Mouse (Mus musculus) kidney, postnatal 0 days (tissue): Measurements from ENCODE around the gene Cep170b. TPM values are rescaled to one million over a fixed set of nuclear protein-coding genes. Genes with fewer than 3 reads are reported as not detected.
A peak's percentile ranks its signal among the peaks of the same experiment; 100 is the strongest.

Experiments
- ATAC-seq: fragments of 200-750 bp; cut with Nextera tagmentation; replicated peaks from 2 replicates; pipeline ENCODE4 v1.8.0; 2017; ENCODE audit warnings: low read depth, moderate number of reproducible peaks, moderate TSS enrichment, moderate library complexity; ENCODE audit not compliant: low FRiP score
- DNase-seq: peaks from one replicate; pipeline ENCODE4 v3.0.0-alpha.2; 2016; ENCODE audit warnings: low spot score
- H3K27ac ChIP-seq: fragments of 300-500 bp; sonication (generic); 2 replicates; pipeline ENCODE4 v1.5.1; 2014; ENCODE audit warnings: mild to moderate bottlenecking
- H3K27me3 ChIP-seq: fragments of 300-500 bp; sonication (generic); 2 replicates; pipeline ENCODE4 v1.6.1; 2014; ENCODE audit warnings: low read length, mixed read lengths; ENCODE audit not compliant: insufficient read depth
- H3K36me3 ChIP-seq: fragments of 300-500 bp; sonication (generic); 2 replicates; pipeline ENCODE4 v1.6.1; 2014; ENCODE audit warnings: low read length, mixed read lengths; ENCODE audit not compliant: insufficient read depth
- H3K4me1 ChIP-seq: fragments of 300-500 bp; sonication (generic); replicated peaks from 2 replicates; pipeline ENCODE4 v1.6.1; 2014; ENCODE audit warnings: antibody characterized with exemption, low read length, mixed read lengths; ENCODE audit not compliant: insufficient read depth
- H3K4me2 ChIP-seq: fragments of 300-500 bp; sonication (generic); 2 replicates; pipeline ENCODE4 v1.6.1; 2014; ENCODE audit warnings: mild to moderate bottlenecking, low read length, moderate library complexity, mixed read lengths
- H3K4me3 ChIP-seq: fragments of 300-500 bp; sonication (generic); replicated peaks from 2 replicates; pipeline ENCODE4 v1.5.1; 2014; ENCODE audit warnings: low read depth, low read length
- H3K9ac ChIP-seq: fragments of 300-500 bp; sonication (generic); 2 replicates; pipeline ENCODE4 v1.6.1; 2014; ENCODE audit warnings: low read depth, low read length
- H3K9me3 ChIP-seq: fragments of 300-500 bp; sonication (generic); replicated peaks from 2 replicates; pipeline ENCODE4 v1.6.1; 2016; ENCODE audit warnings: low read length, inconsistent platforms, mixed read lengths
- CTCF ChIP-seq: IDR thresholded peaks from 2 replicates; pipeline ENCODE4 v1.5.1; 2016; ENCODE audit warnings: antibody characterized with exemption, low read depth, mild to moderate bottlenecking, moderate library complexity
- WGBS: fragments of 180-500 bp; shearing (Covaris S2); extraction: QIAGEN DNeasy Blood & Tissue Kit; methylation state at CpG from one replicate; pipeline ENCODE4 v1.1.7; 2014; 5-methylcytosine and 5-hydroxymethylcytosine counted together
- polyA plus RNA-seq: library from polyadenylated mRNA; unstranded; fragments of >200 nt; fragmentation: Nextera tagmentation; extraction: Ambion mirVana; gene quantifications from 2 replicates; pipeline ENCODE4 v1.2.1, GENCODE M21; 2015

Gene Cep170b
- polyA plus RNA-seq, 1 experiment from 2014 or later = 13.6 TPM

- no peak for ATAC-seq
- H3K4me2 ChIP-seq = peak overlapping the region; percentile 98
- DNase-seq = no peak
- H3K27ac ChIP-seq = no peak overlapping the region
- H3K27me3 ChIP-seq = no peaks in the 10 kb centered on the region
- H3K36me3 ChIP-seq = no peaks in the 10 kb centered on the region; the same call in 1 of the 2 replicates
- H3K4me1 ChIP-seq = peaks cover 9% of the 10 kb centered on the region; the same call in 1 of the 2 replicates
- WGBS = 86% methylated on average over 6 of the region's 6 CpGs
- TF ChIP-seq CTCF = no peak
- peak overlapping the region; percentile 80; the same call in 1 of the 2 replicates for H3K4me3 ChIP-seq
- H3K9ac ChIP-seq = peak overlapping the region; percentile 89; the same call in 1 of the 2 replicates
- no peaks in the 10 kb centered on the region for H3K9me3 ChIP-seq
Observed at GRCm38 (mm10) chr12:112723445-112723844, 3.2 kb downstream of the Cep170b start.

GRCm38 (mm10) chr12:112724077-112724805 lies 4.0 kb downstream of the Cep170b start:
- peak; percentile 78 for DNase-seq
- WGBS = 73% methylated on average over 11 of the region's 11 CpGs
- no peak overlapping the region for H3K4me2 ChIP-seq

GRCm38 (mm10) chr12:112727801-112728200 lies 7.5 kb downstream of the Cep170b start:
- DNase-seq (no peak), ATAC-seq (no peak)
- Histone ChIP-seq H3K4me2 (no peak overlapping the region), H3K36me3 (peaks cover 5% of the 10 kb centered on the region; the same call in 1 of the 2 replicates), H3K4me1 (no peaks in the 10 kb centered on the region), H3K9me3 (no peaks in the 10 kb centered on the region), H3K9ac (no peak overlapping the region), H3K4me3 (no peak overlapping the region), H3K27ac (no peak overlapping the region), H3K27me3 (no peaks in the 10 kb centered on the region)
- 77% methylated on average over 8 of the region's 8 CpGs for WGBS
- no peak for TF ChIP-seq CTCF

More at GRCm38 (mm10) chr12:112724077-112724805, 4.0 kb downstream of the Cep170b start:
- no peaks in the 10 kb centered on the region; the same call in 1 of the 2 replicates for H3K36me3 ChIP-seq
- no peaks in the 10 kb centered on the region for H3K9me3 ChIP-seq
- peaks cover 6% of the 10 kb centered on the region; the same call in 1 of the 2 replicates for H3K4me1 ChIP-seq
- no peaks in the 10 kb centered on the region for H3K27me3 ChIP-seq
- TF ChIP-seq CTCF = peak; percentile 75
- no peak overlapping the region for H3K27ac ChIP-seq
- no peak overlapping the region for H3K9ac ChIP-seq
- no peak; the same call in 1 of the 2 replicates for ATAC-seq
- H3K4me3 ChIP-seq = no peak overlapping the region

GRCm38 (mm10) chr12:112730808-112731207 lies 10.6 kb downstream of the Cep170b start:
- H3K4me2 ChIP-seq = no peak overlapping the region
- H3K9me3 ChIP-seq = no peaks in the 10 kb centered on the region
- WGBS = 54% methylated on average over 14 of the region's 14 CpGs
- TF ChIP-seq CTCF = no peak
- peaks cover 12% of the 10 kb centered on the region for H3K36me3 ChIP-seq
- no peak for DNase-seq
- no peaks in the 10 kb centered on the region for H3K4me1 ChIP-seq
- no peak overlapping the region for H3K27ac ChIP-seq
- ATAC-seq = no peak
- no peaks in the 10 kb centered on the region for H3K27me3 ChIP-seq
- no peak overlapping the region for H3K9ac ChIP-seq
- H3K4me3 ChIP-seq = no peak overlapping the region

GRCm38 (mm10) chr12:112732591-112732990 lies 12.3 kb downstream of the Cep170b start:
- WGBS = 80% methylated on average over 10 of the region's 10 CpGs
- Histone ChIP-seq H3K9me3 (no peaks in the 10 kb centered on the region), H3K4me1 (no peaks in the 10 kb centered on the region), H3K9ac (no peak overlapping the region), H3K36me3 (peaks cover 29% of the 10 kb centered on the region), H3K4me2 (no peak overlapping the region), H3K27me3 (no peaks in the 10 kb centered on the region), H3K27ac (no peak overlapping the region), H3K4me3 (no peak overlapping the region)
- ATAC-seq = no peak
- TF ChIP-seq CTCF = no peak
- DNase-seq = no peak

GRCm38 (mm10) chr12:112734108-112734820 lies 14.0 kb downstream of the Cep170b start:
- Histone ChIP-seq H3K27me3 (no peaks in the 10 kb centered on the region), H3K9me3 (no peaks in the 10 kb centered on the region), H3K9ac (no peak overlapping the region), H3K4me2 (no peak overlapping the region), H3K4me3 (no peak overlapping the region), H3K27ac (no peak overlapping the region), H3K4me1 (no peaks in the 10 kb centered on the region), H3K36me3 (peaks cover 44% of the 10 kb centered on the region)
- ATAC-seq (no peak), DNase-seq (no peak)
- 65% methylated on average over 2 of the region's 2 CpGs for WGBS
- no peak for TF ChIP-seq CTCF
